Mouse (Mus musculus): ENCODE data around the gene Zgpat.

The Zgpat gene

DNA sequence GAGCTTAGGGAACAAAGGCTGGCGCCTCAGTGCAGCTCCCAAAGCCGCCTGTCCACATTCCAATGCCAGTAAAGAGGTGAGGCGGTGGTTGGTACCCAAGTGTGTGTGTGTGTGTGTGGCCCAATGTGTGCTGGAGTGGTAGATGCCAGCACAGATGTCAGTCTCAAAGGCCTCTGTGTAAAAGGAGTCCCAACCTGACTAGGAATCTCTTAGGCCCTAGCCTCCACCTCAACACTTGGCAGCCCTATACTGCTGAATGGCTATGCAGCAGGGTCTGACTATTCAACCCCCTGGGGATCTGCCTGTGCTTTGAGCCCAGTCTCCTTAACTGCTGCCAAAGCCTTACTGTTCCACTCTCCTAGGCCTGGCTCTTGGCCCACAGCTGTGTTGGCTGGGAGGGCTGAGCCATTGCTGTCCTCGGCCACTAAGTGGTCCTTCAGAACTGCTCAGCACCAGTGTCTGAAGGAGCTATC lies 20.2 kb downstream of the Zgpat start:
- peak; percentile 36 for DNase-seq (ENCODE audit: low spot score)

DNA sequence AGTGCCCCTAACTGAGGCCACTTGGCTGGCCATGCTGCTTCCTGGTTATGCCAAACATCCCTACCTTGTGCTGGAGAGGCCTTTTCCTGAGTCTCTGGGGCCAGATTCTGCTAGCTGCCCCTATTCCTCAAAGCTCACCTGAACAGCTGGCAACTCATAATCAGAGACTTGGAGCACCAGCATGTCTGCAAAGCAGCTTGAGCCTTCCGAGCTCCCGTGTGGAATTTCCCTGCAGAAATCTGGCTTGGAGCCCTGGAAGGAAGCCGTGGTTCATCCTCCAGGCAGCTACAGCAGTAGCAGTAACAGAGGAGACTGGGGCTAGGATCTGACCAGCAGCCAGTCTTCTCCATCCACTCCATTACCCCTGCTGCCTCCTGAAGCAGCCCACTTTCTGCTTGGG lies 21.2 kb downstream of the Zgpat start:
- peak; percentile 42 for DNase-seq (ENCODE audit: low spot score)

DNA sequence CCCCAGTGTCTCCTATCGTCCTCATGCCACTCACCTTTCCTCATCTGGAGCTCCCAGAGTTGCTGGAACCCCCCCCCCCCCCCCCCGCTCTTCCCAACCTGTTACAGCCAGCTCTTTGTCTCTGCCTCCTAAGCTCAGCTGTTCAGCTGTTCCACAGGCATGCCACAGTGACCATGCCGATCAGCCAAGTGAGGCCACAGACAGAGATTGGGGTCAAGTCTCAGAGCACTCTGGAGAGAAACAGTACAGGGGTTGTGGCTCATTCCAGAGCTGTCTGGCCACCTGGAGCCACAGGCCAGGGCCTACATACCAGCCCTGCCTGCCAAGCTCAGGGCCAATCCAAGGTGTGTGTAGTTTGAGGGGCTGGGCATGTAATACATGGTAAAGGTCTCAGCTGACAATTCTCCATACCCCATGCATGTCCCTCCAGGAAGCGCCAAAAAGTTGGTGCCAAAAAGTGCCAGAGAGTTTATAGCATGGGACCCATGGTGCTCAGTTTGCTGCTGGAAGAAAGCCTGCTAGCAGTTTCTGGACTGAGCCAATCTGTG lies 22.0 kb downstream of the Zgpat start:
- no peak for DNase-seq (ENCODE audit: low spot score)

DNA sequence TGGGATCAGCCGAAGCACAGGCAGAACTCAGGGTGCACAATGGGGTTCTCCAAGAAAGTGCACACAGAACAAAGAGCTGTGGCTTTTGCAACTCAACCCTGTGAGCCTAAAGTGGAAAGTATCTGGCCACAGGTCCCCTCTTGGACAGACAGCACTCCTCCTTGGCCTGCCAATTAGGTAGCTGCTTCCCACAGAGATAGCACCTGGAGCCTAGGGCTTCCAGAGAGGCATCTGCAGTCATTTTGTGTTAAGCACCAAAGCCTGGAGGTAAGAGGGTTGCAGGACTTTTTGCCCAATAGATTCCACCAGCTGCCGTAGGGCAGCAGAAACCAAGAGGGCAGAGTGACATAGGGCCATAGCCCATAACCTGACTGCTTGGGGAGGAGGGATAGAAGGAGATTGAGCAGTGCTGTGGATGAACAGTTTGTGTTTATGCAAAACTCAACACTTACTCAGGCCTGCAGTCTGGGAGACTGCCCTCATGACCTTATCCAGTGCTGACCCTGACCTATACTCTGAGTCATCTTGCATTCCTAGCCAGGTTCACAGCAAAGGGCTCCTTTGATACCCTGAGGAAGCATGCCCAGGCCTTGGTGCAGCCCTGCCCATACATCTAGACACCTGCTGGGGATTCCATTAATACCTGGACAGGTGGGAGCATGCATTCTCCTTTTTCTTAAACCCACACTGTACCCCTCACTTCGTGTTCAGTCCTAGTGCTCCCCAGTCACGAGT lies 25.6 kb downstream of the Zgpat start:
- no peak for DNase-seq (ENCODE audit: low spot score)

DNA sequence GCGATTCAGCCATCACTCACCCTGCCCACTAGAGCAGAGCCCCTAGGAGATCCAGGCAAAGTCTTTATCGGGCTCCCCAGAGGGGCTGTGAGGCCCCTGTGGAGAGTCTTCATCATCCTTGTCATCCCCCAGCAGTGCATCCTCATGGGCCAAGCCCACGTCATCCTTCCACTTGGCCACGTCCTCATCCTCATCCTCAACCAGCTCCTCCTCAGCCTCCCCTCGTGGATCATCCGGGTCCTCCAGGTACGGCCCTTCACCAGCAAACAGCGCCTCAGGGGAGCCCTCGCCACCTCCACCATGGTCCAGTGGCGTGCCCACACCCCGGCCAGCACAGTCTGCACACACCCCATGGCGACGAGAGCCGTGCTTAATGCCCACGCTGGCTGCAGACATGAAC lies 26.3 kb downstream of the Zgpat start:
- DNase-seq (ENCODE audit: low spot score) = no peak

DNA sequence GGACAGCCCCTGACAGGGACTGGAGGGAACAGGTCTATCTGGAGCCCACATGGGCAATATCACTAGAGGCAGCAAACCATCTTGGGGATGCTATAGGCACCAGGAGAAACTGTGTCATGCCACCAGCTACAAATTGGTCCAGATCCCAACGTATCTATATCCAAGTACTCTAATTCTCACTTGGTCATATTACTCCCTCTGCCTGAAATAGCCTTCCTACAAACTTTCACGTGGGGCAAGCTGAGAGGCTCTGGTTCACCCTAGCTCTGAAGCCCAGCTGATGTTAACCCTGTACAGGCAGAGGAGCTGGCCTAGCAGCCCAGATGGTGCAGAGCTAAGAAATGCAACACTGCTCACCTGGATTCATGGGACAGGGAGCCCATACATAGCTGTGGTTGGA lies 26.8 kb downstream of the Zgpat start:
- DNase-seq (ENCODE audit: low spot score) = no peak

DNA sequence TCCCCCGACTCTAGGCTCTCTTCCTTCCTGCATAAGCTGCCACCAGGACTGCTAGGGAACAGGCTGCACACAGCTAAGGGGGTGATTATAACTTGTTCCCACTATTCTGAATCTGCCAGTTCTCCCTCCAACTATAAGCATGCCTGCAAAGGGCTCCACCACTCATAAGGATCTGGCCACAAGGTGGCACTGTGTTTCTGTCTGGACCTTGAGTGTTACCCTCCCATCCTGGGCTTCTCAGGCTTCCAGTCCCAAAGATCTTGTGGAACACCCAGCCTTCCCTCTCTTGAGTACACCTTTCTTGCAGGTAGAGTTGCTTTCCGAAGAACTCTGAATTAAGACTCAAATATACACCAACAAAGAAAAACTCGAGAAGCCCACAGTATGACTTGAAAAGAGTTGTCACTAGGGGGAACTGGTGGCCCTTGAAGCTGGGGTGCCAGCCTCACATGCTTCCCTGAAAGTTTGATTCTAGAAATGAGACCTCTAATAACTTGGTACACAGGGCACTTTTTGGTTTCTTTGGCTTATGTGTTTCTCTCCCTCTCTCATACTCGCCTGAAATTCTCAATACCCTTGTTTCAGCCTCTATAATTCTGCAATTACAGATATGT lies 28.0 kb downstream of the Zgpat start:
- peak; percentile 85 for DNase-seq (ENCODE audit: low spot score)

DNA sequence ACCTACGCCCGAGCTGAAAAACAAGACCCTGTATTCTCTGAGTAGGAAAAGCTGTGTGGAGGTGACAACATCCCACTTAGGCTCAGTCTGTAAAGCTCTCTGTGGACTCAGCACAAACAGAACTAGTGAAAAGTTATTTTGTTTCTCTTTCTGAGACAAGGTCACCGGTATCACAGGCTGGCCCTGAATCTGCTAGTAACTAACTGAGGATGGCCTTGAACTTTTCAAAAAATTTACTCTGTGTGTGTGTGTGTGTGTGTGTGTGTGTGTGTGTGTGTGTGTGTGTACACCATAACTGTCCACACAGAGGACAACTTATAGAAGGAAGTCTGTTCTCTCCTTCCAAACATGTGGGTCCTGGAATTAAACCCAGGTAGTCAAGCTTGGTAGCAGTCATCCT lies 29.4 kb downstream of the Zgpat start:
- DNase-seq (ENCODE audit: low spot score) = no peak

DNA sequence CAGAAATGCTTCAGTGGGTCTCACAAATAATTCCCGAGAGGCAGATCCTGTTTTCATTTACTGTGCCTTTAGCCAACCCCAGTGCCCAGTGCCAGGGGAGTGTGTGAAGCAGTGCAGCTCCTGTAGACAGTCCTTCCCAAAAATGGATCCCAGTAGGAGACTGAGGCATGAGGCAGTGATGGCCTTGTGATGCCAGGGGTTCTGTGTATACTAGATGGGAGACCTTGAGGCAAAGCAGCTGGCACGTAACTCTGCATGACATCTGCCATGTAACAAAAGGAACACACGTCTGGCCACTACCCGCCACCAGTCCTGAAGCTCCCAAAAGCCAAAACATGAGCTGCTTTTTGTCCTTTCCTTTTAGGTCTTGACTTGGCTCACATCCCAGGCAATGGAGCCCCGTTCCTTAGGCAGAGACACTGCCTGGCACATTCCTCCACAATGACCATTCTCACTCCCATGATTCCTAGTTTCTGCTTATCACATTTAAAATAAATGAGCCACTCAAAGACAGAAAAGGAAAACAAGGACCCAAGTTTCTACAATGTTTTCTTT lies 32.6 kb downstream of the Zgpat start:
- DNase-seq (ENCODE audit: low spot score) = no peak

DNA sequence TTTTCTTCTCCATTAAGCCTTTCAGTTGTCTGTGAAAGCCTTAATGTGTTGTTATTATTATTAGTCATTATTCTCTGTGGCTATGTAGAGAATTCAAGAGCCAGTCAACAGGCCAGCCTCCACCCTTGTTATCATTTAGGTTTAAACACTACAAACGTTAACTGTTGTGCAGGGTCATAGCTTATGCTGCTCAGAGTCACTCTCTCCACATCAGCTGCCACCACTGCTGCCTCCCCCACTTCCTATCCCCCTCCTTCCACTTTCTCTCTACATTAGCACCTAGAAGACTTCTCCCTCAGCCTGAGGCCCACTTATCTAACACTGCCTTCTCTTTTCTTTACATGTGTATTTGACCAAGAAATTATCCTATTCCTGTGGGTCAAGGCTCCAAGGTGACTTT lies 36.8 kb downstream of the Zgpat start:
- no peak for DNase-seq (ENCODE audit: low spot score)

DNA sequence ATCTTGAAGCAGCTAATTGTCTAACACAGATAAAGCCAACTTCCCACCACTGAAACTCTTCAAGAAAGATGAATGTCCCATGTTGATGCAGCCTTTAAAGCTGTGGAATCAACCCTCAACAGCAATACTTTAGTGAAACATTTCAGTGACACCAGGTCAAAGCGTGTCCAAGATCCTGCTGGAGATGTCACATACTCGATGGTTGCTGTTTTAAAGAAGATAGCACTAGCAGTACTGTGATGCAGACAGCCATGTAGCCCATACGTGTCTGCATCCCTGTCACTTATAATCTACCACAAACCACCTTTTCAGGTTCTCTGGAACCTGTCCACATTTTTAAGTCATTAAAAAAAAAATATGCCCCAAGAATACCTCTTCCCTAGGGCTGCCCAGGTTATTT lies 39.0 kb downstream of the Zgpat start:
- DNase-seq (ENCODE audit: low spot score) = no peak

DNA sequence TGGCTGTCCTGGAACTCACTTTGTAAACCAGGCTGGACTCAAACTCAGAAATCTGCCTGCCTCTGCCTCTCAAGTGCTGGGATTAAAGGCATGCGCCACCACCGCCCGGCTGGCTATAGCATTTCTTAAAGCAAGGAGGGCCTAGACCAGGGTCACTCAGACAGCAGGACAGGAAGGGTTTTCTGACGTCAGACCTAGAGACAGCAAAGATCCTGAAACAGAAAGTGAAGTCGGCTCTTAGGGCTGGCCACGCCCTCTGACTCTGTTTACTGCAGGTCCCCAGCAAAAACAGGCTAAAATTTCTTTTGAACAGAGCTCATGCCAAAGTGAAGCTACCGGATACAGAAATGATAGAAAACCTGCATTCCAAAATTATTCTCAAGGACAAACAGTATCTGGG lies 44.9 kb downstream of the Zgpat start:
- DNase-seq (ENCODE audit: low spot score) = no peak

DNA sequence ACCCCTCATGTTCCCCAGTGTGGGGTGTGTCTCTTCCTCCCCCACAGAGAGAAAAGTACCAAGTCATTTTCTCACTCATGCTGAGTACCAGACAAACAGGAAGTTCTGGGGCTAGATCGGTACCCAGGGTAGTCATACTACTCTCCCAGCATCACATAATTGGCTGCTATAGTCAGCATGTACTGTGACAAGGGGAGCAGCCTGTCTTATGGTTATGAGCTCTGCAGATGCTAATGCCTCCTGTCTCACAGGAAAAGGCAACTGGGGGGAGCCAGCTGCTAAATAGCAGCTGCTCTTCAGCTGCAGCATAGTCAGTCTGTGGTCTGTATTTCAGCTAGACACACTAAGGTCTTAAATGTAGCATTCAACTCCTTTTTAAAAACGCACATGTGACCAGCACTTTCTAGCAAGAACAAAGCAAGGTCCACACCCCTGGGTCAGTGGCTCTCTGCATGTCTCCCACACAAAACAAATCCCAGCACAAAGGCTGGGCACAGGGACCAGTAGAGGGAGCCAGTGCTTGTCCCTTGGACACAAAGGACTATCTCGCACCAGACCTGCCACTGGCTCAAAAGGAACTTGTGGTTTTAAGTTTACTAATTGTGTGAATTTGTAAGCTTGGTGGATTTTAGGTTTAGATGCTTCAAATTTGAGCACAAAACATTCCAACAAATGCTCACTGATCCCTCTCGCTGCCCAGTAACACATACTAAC lies 46.2 kb downstream of the Zgpat start:
- peak; percentile 60 for DNase-seq (ENCODE audit: low spot score)

DNA sequence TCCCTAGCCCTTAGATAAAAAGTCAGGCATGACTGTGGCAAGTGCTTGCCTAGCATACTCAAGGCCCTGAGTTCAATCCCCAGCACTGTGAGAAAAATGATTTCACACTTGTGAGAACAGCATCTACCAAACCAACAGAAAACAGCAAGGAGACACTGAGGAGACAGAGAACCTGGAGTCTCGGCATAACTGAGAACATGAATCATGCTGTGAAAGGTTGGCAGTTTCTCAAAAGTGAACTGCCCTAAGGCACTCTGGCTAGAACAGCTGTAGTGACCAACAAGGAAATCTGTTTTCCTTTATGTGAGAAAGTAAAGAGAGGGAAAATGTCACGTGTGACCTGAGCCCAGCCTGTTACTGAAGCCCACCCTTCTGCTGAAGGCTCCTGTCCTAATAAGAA lies 48.4 kb downstream of the Zgpat start:
- no peak for DNase-seq (ENCODE audit: low spot score)

DNA sequence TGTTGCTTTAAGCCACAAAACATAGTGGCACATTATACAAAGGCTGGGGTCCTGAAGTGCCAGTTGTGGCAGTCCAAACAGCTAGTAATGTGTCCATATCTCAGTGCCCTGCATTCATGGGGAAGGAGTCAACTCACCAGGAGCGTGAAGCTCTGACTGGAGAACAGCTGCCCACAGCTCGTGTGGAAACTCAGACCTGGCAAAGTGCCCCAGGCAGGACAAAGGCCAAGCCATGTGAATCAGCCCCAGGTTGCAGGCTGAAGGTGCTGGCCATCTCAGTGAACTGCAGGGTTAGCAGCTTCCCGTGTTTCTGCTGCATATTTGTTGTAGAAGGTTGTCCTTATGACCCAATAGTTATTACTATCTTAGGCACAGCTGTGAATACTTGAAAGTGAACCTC lies 51.2 kb downstream of the Zgpat start:
- DNase-seq (ENCODE audit: low spot score) = peak; percentile 33

DNA sequence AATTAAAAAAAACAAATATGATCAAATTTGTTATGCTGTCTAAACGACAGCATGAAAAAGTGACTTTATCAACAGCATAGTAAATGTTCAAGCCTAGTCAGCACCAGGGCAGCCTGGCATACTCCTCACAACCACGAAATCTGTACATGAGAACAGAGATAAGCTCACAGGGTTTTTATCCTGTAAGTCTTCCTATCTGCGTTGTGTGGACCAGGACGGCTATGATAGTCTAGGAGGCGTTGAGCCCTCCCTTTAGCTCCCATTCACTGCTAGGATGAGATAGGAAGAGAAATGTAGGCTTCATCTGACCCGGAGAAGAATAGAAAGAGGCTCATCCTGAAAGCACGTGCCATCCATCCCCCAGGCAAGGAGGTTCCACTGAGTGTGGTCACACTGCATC lies 54.6 kb downstream of the Zgpat start:
- DNase-seq (ENCODE audit: low spot score) = no peak

DNA sequence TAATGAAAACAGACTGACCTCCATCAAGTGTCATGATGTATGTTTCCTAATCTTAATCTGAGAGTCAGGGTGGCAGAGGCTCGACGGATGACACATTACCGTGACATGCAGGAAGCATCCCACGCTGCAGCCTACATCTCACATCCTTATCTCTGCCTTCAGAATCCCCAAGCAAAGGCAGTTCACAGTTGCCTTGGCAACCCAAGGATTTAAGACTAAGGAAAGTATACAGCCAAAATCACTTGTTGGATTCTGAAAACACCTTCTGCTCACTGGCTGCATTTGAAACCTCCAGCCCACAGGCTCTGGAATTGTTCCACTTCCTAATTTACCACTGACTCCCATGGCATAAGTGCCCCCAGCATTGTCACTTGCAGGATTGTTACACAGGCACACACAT lies 55.7 kb downstream of the Zgpat start:
- DNase-seq (ENCODE audit: low spot score) = no peak

DNA sequence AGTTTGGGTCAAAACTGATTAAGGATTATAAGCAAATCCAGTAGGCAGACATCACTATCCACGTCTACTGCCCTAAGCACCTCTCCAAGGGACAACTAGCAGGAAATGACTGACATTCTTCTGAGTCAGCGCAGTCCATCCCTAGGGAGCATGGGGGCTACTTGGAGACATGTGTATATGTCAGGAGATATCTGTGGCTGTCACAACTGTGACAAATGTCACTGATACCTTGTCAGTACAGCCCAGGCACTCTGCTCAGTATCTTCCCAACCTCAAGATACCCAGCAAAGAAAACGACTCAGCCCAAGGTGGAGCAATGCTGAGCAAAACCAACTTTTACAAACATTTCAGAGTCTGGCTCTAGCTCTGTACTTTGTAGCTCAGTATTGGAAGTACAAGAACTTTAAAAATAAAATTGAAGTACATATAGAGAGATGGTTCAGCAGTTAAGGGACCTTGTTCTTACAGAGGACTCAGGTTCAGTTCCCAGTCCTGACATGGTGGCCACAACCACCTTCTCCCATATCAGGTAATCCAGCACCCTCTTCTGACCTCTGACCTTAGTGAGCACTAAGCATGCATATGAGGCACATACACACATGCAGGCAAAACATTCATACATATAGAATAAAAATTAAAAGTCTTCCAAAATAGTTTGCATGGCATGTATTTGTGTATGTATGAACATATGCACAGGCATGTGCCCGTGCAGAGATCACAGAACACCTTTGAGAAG lies 56.3 kb downstream of the Zgpat start:
- no peak for DNase-seq (ENCODE audit: low spot score)

DNA sequence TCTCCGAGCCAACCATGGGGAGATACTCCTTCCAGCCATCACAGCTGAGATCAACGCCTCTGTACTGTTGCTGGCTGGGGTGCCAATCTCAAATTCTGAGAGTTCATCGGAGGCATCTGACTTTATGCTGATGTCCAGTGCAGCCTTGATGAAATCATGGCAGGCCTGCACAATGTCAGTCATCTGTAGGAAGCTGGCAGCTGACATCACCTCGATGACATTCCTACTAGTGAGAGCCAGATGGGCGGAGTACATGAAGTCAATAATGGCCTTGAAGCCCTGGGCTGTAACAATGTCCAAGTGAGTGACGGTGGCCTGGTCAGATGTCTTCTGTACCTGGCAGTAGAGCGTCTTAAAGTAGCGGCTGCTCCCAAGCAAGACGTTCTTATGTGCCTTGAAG lies 59.1 kb downstream of the Zgpat start:
- DNase-seq (ENCODE audit: low spot score) = no peak
